Mouse (Mus musculus): ENCODE measurements around the gene Wdr76. TPM values are rescaled to one million over a fixed set of nuclear protein-coding genes. Genes with fewer than 3 reads are reported as not detected.

Gene Wdr76
- total and polyA plus RNA-seq, 3 experiments: 17.4 to 29.9 (median 26.9) TPM

DNA sequence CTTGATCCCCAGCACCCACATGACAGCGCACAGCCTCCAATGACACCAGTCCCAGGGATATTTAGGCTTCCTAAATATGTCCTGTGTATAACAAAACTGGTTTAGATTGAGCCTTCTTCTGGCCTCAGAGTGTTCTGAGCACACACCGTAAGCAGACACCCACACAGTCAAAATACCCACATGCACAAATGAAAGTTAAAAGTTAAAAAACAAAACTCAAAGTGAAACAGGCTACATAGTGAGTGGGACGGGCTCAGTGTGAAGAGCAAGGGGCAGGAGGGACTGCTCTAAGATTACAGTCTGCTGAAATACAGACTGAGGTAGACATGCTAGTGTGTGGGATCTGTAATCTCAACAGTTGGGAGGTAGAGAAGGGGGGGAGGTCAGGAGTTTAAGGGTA, 63.5 kb downstream of the Wdr76 start:
- dilution Hi-C loops (cut with MboI; ENCODE audit: extremely low pct_ligation_motif_present, extremely low pct_unique_long_range_greater_than_20kb, low sequenced_read_pairs): no loop called here
- Histone ChIP-seq H3K27ac (ENCODE audit: insufficient read depth, low read depth) (no peak overlapping the region), H3K27me3 (replicated peaks) (no peaks in the 10 kb centered on the region), H3K4me2 (ENCODE audit: insufficient read depth, low read depth, poor library complexity, severe bottlenecking) (no peak overlapping the region), H3K36me3 (replicated peaks in 1 of 2; ENCODE audit: control insufficient read depth in 1 of 2, insufficient read depth in 1 of 2, low read length in 1 of 2) (peaks cover 0 to 15% of the 10 kb centered on the region in 2 experiments), H3K9me3 (replicated peaks; ENCODE audit: low read length) (no peaks in the 10 kb centered on the region), H3K9ac (ENCODE audit: insufficient read depth, low read depth) (no peak overlapping the region), H3K79me2 (replicated peaks; ENCODE audit: control insufficient read depth, extremely low read depth, insufficient read depth, poor library complexity, severe bottlenecking) (no peaks in the 10 kb centered on the region), H3K4me3 (replicated peaks in 1 of 3; ENCODE audit: low read depth in 2 of 3, low read length in 2 of 3, poor library complexity in 1 of 3) (no peak overlapping the region), H3K4me1 (ENCODE audit: control insufficient read depth in 1 of 2, insufficient read depth in 2 of 2) (peaks cover 8 to 44% of the 10 kb centered on the region in 2 experiments)
- no peak for TF ChIP-seq TBP (conservative IDR thresholded peaks at IDR 0.05; ENCODE audit: low read depth, low read length)
- no peak for TF ChIP-seq MXI1 (IDR thresholded peaks at IDR 0.05; ENCODE audit: low read depth, low read length)
- TF ChIP-seq ZKSCAN1 (IDR thresholded peaks at IDR 0.05; ENCODE audit: borderline replicate concordance, low read depth, low read length): no peak
- TF ChIP-seq PAX5 (IDR thresholded peaks at IDR 0.05; ENCODE audit: low read length): no peak
- no peak for TF ChIP-seq MAZ (IDR thresholded peaks at IDR 0.05; ENCODE audit: low read depth, low read length)
- TF ChIP-seq IRF4 (IDR thresholded peaks at IDR 0.05; ENCODE audit: low read depth, low read length): no peak
- TF ChIP-seq POLR2AphosphoS2 (IDR thresholded peaks at IDR 0.05; ENCODE audit: low read depth, low read length): no peak
- TF ChIP-seq JUN (IDR thresholded peaks at IDR 0.05; ENCODE audit: insufficient read depth, low read depth, low read length): no peak
- TF ChIP-seq MAX (IDR thresholded peaks at IDR 0.05; ENCODE audit: low read length): no peak
- no peak for TF ChIP-seq RAD21 (IDR thresholded peaks at IDR 0.05; ENCODE audit: low read depth, low read length)
- no peak for TF ChIP-seq SMC3 (IDR thresholded peaks at IDR 0.05; ENCODE audit: low read depth, low read length)
- TF ChIP-seq CHD1 (IDR thresholded peaks at IDR 0.05; ENCODE audit: low read depth, low read length): no peak
- no peak for TF ChIP-seq E2F4 (IDR thresholded peaks at IDR 0.05; ENCODE audit: insufficient replicate concordance, low read depth, low read length)
- no peak for TF ChIP-seq RCOR1 (conservative IDR thresholded peaks at IDR 0.05; ENCODE audit: low read depth, low read length)
- TF ChIP-seq CTCF (conservative IDR thresholded peaks at IDR 0.05 in 1 of 2, IDR thresholded peaks at IDR 0.05 in 1 of 2; ENCODE audit: low read depth in 2 of 2, low read length in 2 of 2): no peak
- TF ChIP-seq EP300 (IDR thresholded peaks at IDR 0.05; ENCODE audit: low read length): no peak
- TF ChIP-seq NRF1 (IDR thresholded peaks at IDR 0.05; ENCODE audit: low read depth, low read length): no peak
- no peak for TF ChIP-seq TCF12 (IDR thresholded peaks at IDR 0.05; ENCODE audit: low read depth, low read length)
- TF ChIP-seq USF2 (conservative IDR thresholded peaks at IDR 0.05; ENCODE audit: low read depth, low read length): no peak
- no peak for TF ChIP-seq MEF2A (IDR thresholded peaks at IDR 0.05; ENCODE audit: borderline replicate concordance, low read depth, low read length)
- no peak for DNase-seq (ENCODE audit: extremely low read depth)
- in situ Hi-C loops (cut with MboI; ENCODE audit: low pct_ligation_motif_present, low pct_unique_long_range_greater_than_20kb, low sequenced_read_pairs): loop anchor here (5.0 to 25.0 kb wide), 2 partner anchors 262 to 467 kb away; partner anchors contain the start of gene Eif3j1

DNA sequence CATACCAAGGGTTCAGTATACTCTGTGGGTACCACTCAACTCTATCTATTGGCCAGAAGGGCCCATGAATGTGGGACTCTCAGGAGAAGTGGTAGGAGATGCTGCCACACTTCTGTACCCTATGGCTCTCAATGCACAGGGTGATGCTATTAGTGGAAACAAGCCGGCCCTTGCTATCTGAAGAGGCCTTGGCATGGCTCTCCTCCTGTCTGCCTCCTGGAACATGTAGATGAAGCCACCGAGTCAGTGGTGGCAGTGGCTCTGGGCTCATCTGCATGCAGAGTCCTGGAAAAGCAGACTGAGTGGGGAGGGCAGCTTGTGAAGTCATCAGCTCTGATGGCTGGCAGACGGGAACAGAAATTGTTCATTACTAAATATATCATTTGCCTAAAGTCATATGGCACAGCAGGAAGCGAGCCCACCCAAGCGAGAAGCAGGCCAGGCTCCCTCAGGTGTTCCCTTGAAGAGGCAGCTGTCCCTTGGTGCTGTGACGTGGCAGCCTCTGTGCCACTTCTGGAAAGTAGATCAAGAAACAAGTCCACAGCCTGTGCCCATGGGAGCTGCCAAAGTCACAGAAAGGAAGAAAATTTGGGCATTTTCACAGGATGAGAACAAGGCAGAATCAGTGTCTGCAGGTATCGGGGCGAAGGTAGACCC, 64.6 kb downstream of the Wdr76 start:
- Histone ChIP-seq H3K79me2 (replicated peaks; ENCODE audit: control insufficient read depth, extremely low read depth, insufficient read depth, poor library complexity, severe bottlenecking) (no peaks in the 10 kb centered on the region), H3K4me2 (ENCODE audit: insufficient read depth, low read depth, poor library complexity, severe bottlenecking) (no peak overlapping the region), H3K4me3 (replicated peaks in 1 of 3; ENCODE audit: low read depth in 2 of 3, low read length in 2 of 3, poor library complexity in 1 of 3) (no peak overlapping the region), H3K4me1 (ENCODE audit: control insufficient read depth in 1 of 2, insufficient read depth in 2 of 2) (peaks cover 8 to 49% of the 10 kb centered on the region in 2 experiments), H3K36me3 (replicated peaks in 1 of 2; ENCODE audit: control insufficient read depth in 1 of 2, insufficient read depth in 1 of 2, low read length in 1 of 2) (peaks cover 0 to 15% of the 10 kb centered on the region in 2 experiments), H3K9me3 (replicated peaks; ENCODE audit: low read length) (no peaks in the 10 kb centered on the region), H3K9ac (ENCODE audit: insufficient read depth, low read depth) (no peak overlapping the region), H3K27ac (ENCODE audit: insufficient read depth, low read depth) (no peak overlapping the region), H3K27me3 (replicated peaks) (no peaks in the 10 kb centered on the region)
- dilution Hi-C loops (cut with MboI; ENCODE audit: extremely low pct_ligation_motif_present, extremely low pct_unique_long_range_greater_than_20kb, low sequenced_read_pairs): no loop called here
- TF ChIP-seq ZNF384 (IDR thresholded peaks at IDR 0.05; ENCODE audit: low read depth, low read length) (no peak), RCOR1 (conservative IDR thresholded peaks at IDR 0.05; ENCODE audit: low read depth, low read length) (no peak), POLR2AphosphoS2 (IDR thresholded peaks at IDR 0.05; ENCODE audit: low read depth, low read length) (no peak), SMC3 (IDR thresholded peaks at IDR 0.05; ENCODE audit: low read depth, low read length) (no peak), USF2 (conservative IDR thresholded peaks at IDR 0.05; ENCODE audit: low read depth, low read length) (no peak), IRF4 (IDR thresholded peaks at IDR 0.05; ENCODE audit: low read depth, low read length) (no peak), GABPA (IDR thresholded peaks at IDR 0.05; ENCODE audit: insufficient replicate concordance, low read depth, low read length) (no peak), PAX5 (IDR thresholded peaks at IDR 0.05; ENCODE audit: low read length) (no peak), UBTF (IDR thresholded peaks at IDR 0.05; ENCODE audit: low read depth, low read length) (no peak), MXI1 (IDR thresholded peaks at IDR 0.05; ENCODE audit: low read depth, low read length) (no peak)
- in situ Hi-C loops (cut with MboI; ENCODE audit: low pct_ligation_motif_present, low pct_unique_long_range_greater_than_20kb, low sequenced_read_pairs): loop anchor here (5.0 to 25.0 kb wide), 2 partner anchors 261 to 466 kb away; partner anchors contain the start of gene Eif3j1
- no peak for DNase-seq (ENCODE audit: extremely low read depth)
